Mouse (Mus musculus): Measurements from ENCODE around the gene Mrrf. TPM values are rescaled to one million over a fixed set of nuclear protein-coding genes. Genes with fewer than 3 reads are reported as not detected.
"Not testable (repeated sequence)": the region's sequence is repeated elsewhere in the genome, so short reads cannot be mapped to it uniquely, and the experiment has no call there.

Mrrf gene
- polyA plus RNA-seq, 1 experiment from 2014 or later: 23.0 TPM

- Histone ChIP-seq H3K4me3 (peak overlapping the region; percentile 51), H3K27ac (0 out of 2 replicates have a peak overlapping the region, but pooled peaks have one; percentile 16), H3K27me3 (ENCODE audit: low read depth, poor library complexity, severe bottlenecking) (peaks cover 100% of the 10 kb centered on the region), H3K9me3 (replicated peaks) (no peaks in the 10 kb centered on the region), H3K4me1 (peaks cover 50% of the 10 kb centered on the region), H3K36me3 (no peaks in the 10 kb centered on the region)
- under 1% methylated on average over 38 of the region's 38 CpGs for WGBS
- DNase-seq (ENCODE audit: low spot score): peak; percentile 75
These were observed 32.4 kb upstream of the Mrrf start for GRCm38 (mm10) chr2:36103555-36104367.

- Histone ChIP-seq H3K4me3 (peak overlapping the region; percentile 51), H3K36me3 (no peaks in the 10 kb centered on the region), H3K27me3 (ENCODE audit: low read depth, poor library complexity, severe bottlenecking) (peaks cover 100% of the 10 kb centered on the region), H3K27ac (no peak overlapping the region), H3K9me3 (replicated peaks) (no peaks in the 10 kb centered on the region), H3K4me1 (peaks cover 50% of the 10 kb centered on the region)
- under 1% methylated on average over 32 of the region's 32 CpGs for WGBS
- peak; percentile 69 for DNase-seq (ENCODE audit: low spot score)
These were observed 31.7 kb upstream of the Mrrf start for GRCm38 (mm10) chr2:36104436-36104955.

- WGBS: under 1% methylated on average over 57 of the region's 58 CpGs
- peaks cover 47% of the 10 kb centered on the region for H3K4me1 ChIP-seq
- H3K4me3 ChIP-seq: peak within 1 kb of the TSS; percentile 51
- no peaks in the 10 kb centered on the region for H3K36me3 ChIP-seq
- peak within 1 kb of the TSS; percentile 39; the same call in 1 of the 2 replicates for H3K27ac ChIP-seq
- DNase-seq (ENCODE audit: low spot score): peak; percentile 72
- no peaks in the 10 kb centered on the region for H3K9me3 ChIP-seq (replicated peaks)
- H3K27me3 ChIP-seq (ENCODE audit: low read depth, poor library complexity, severe bottlenecking): peaks cover 100% of the 10 kb centered on the region
These were observed 31.0 kb upstream of the Mrrf start, which contains the start of gene Lhx6 for GRCm38 (mm10) chr2:36104956-36105741. TSS of gene Lhx6 (minus strand) at chr2:36105408.

- H3K27me3 ChIP-seq (ENCODE audit: low read depth, poor library complexity, severe bottlenecking): peaks cover 86% of the 10 kb centered on the region
- H3K9me3 ChIP-seq (replicated peaks): no peaks in the 10 kb centered on the region
- no peaks in the 10 kb centered on the region for H3K36me3 ChIP-seq
- H3K4me1 ChIP-seq: peaks cover 24% of the 10 kb centered on the region
- no peak overlapping the region for H3K27ac ChIP-seq
- 7% methylated on average over 7 of the region's 7 CpGs for WGBS
- DNase-seq (ENCODE audit: low spot score): no peak
- no peak overlapping the region for H3K4me3 ChIP-seq
These were observed 27.6 kb upstream of the Mrrf start for GRCm38 (mm10) chr2:36108615-36109014.

GRCm38 (mm10) chr2:36112632-36113031 is 23.6 kb upstream of the Mrrf start:
- Histone ChIP-seq H3K9me3 (replicated peaks) (no peaks in the 10 kb centered on the region), H3K36me3 (peaks cover 23% of the 10 kb centered on the region), H3K4me1 (peaks cover 4% of the 10 kb centered on the region; the same call in 1 of the 2 replicates), H3K27me3 (ENCODE audit: low read depth, poor library complexity, severe bottlenecking) (peaks cover 46% of the 10 kb centered on the region), H3K4me3 (no peak overlapping the region), H3K27ac (no peak overlapping the region)
- 82% methylated on average over 3 of the region's 3 CpGs for WGBS
- no peak for DNase-seq (ENCODE audit: low spot score)

- WGBS: 94% methylated on average over 9 of the region's 9 CpGs
- no peaks in the 10 kb centered on the region for H3K9me3 ChIP-seq (replicated peaks)
- H3K4me3 ChIP-seq: no peak overlapping the region
- H3K36me3 ChIP-seq: peaks cover 93% of the 10 kb centered on the region
- H3K27ac ChIP-seq: no peak overlapping the region
- DNase-seq (ENCODE audit: low spot score): no peak
- H3K27me3 ChIP-seq (ENCODE audit: low read depth, poor library complexity, severe bottlenecking): no peaks in the 10 kb centered on the region
- H3K4me1 ChIP-seq: no peaks in the 10 kb centered on the region
These were observed 9.3 kb upstream of the Mrrf start for GRCm38 (mm10) chr2:36126795-36127429.

- Histone ChIP-seq H3K36me3 (peaks cover 93% of the 10 kb centered on the region), H3K4me1 (no peaks in the 10 kb centered on the region), H3K27ac (no peak overlapping the region), H3K27me3 (ENCODE audit: low read depth, poor library complexity, severe bottlenecking) (no peaks in the 10 kb centered on the region), H3K4me3 (no peak overlapping the region), H3K9me3 (replicated peaks) (no peaks in the 10 kb centered on the region)
- DNase-seq (ENCODE audit: low spot score): no peak
- 86% methylated on average over 4 of the region's 4 CpGs for WGBS
These were observed 8.2 kb upstream of the Mrrf start for GRCm38 (mm10) chr2:36127973-36128372.

- H3K9me3 ChIP-seq (replicated peaks): no peaks in the 10 kb centered on the region
- no peaks in the 10 kb centered on the region for H3K4me1 ChIP-seq
- peaks cover 93% of the 10 kb centered on the region for H3K36me3 ChIP-seq
- DNase-seq (ENCODE audit: low spot score): no peak
- no peak overlapping the region for H3K27ac ChIP-seq
- WGBS: 78% methylated on average over 3 of the region's 3 CpGs
- H3K4me3 ChIP-seq: no peak overlapping the region
- H3K27me3 ChIP-seq (ENCODE audit: low read depth, poor library complexity, severe bottlenecking): no peaks in the 10 kb centered on the region
These were observed 7.1 kb upstream of the Mrrf start for GRCm38 (mm10) chr2:36129051-36129450.

GRCm38 (mm10) chr2:36135887-36136286 is 302 bp upstream of the Mrrf start:
- DNase-seq (ENCODE audit: low spot score): no peak
- peaks cover 13% of the 10 kb centered on the region for H3K4me1 ChIP-seq
- H3K36me3 ChIP-seq: peaks cover 40% of the 10 kb centered on the region
- H3K27ac ChIP-seq: peak overlapping the region; percentile 94
- WGBS: 1% methylated on average over 4 of the region's 4 CpGs
- no peaks in the 10 kb centered on the region for H3K27me3 ChIP-seq (ENCODE audit: low read depth, poor library complexity, severe bottlenecking)
- peak overlapping the region; percentile 82 for H3K4me3 ChIP-seq
- no peaks in the 10 kb centered on the region for H3K9me3 ChIP-seq (replicated peaks)

GRCm38 (mm10) chr2:36139096-36139495 is 2.9 kb downstream of the Mrrf start:
- 89% methylated on average over 2 of the region's 2 CpGs for WGBS
- Histone ChIP-seq H3K36me3 (peaks cover 20% of the 10 kb centered on the region), H3K4me1 (peaks cover 13% of the 10 kb centered on the region)

GRCm38 (mm10) chr2:36148876-36149365 is 12.7 kb downstream of the Mrrf start:
- Histone ChIP-seq H3K4me1 (0 out of 2 replicates have a peak, but pooled peaks cover 2% of the 10 kb centered on the region), H3K9me3 (replicated peaks) (no peaks in the 10 kb centered on the region), H3K27ac (no peak overlapping the region), H3K4me3 (no peak overlapping the region), H3K27me3 (ENCODE audit: low read depth, poor library complexity, severe bottlenecking) (no peaks in the 10 kb centered on the region), H3K36me3 (peaks cover 23% of the 10 kb centered on the region)
- 80% methylated on average over 7 of the region's 7 CpGs for WGBS
- DNase-seq (ENCODE audit: low spot score): no peak

More at GRCm38 (mm10) chr2:36139096-36139495, 2.9 kb downstream of the Mrrf start:
- no peak overlapping the region for H3K4me3 ChIP-seq
- DNase-seq (ENCODE audit: low spot score): no peak
- H3K9me3 ChIP-seq (replicated peaks): no peaks in the 10 kb centered on the region
- no peaks in the 10 kb centered on the region for H3K27me3 ChIP-seq (ENCODE audit: low read depth, poor library complexity, severe bottlenecking)
- H3K27ac ChIP-seq: no peak overlapping the region

GRCm38 (mm10) chr2:36152401-36152800 is 16.2 kb downstream of the Mrrf start:
- not testable (repeated sequence) for H3K4me1 ChIP-seq; H3K27ac ChIP-seq; H3K4me3 ChIP-seq; H3K9me3 ChIP-seq (replicated peaks); DNase-seq (ENCODE audit: low spot score); H3K27me3 ChIP-seq (ENCODE audit: low read depth, poor library complexity, severe bottlenecking)
- WGBS: 93% methylated on average over 4 of the region's 4 CpGs
- H3K36me3 ChIP-seq: peaks cover 37% of the 10 kb centered on the region
